Mouse (Mus musculus): ENCODE measurements at regions not wholly inside any gene's neighbourhood (a gene's known extent, or its start where the extent isn't known, plus 50 kb on each side); places are given as distances from the start of the nearest gene placed in this dataset.
A peak's percentile ranks its signal among the peaks of the same experiment; 100 is the strongest.

- TF ChIP-seq POLR2A (IDR thresholded peaks at IDR 0.05; ENCODE audit: insufficient read length, low read depth) (no peak), POLR2AphosphoS2 (IDR thresholded peaks at IDR 0.05; ENCODE audit: insufficient read length, low read depth) (no peak), E2F4 (IDR thresholded peaks at IDR 0.05; ENCODE audit: insufficient read depth) (no peak), MYOD1 (IDR thresholded peaks at IDR 0.05; ENCODE audit: control insufficient read depth in 1 of 3, insufficient read length in 2 of 3, low read depth in 2 of 3) (no peak), CEBPB (IDR thresholded peaks at IDR 0.05; ENCODE audit: insufficient read depth, poor library complexity, severe bottlenecking) (no peak), REST (IDR thresholded peaks at IDR 0.05; ENCODE audit: insufficient read depth, insufficient read length) (no peak), TCF3 (IDR thresholded peaks at IDR 0.05; ENCODE audit: insufficient read length, low read depth) (no peak), MYOG (IDR thresholded peaks at IDR 0.05; ENCODE audit: control insufficient read depth in 1 of 3, insufficient read depth in 1 of 3, insufficient read length in 2 of 3, low read depth in 2 of 3) (no peak), USF1 (IDR thresholded peaks at IDR 0.05; ENCODE audit: low read depth) (no peak), TCF12 (IDR thresholded peaks at IDR 0.05; ENCODE audit: insufficient read depth, poor library complexity, severe bottlenecking) (no peak), SRF (IDR thresholded peaks at IDR 0.05; ENCODE audit: control insufficient read depth, insufficient read length, low read depth) (no peak), MAX (IDR thresholded peaks at IDR 0.05; ENCODE audit: low read depth) (no peak)
- no peaks in the 10 kb centered on the region for H3K27me3 ChIP-seq (ENCODE audit: control insufficient read depth, insufficient read depth, insufficient read length)
- no peaks in the 10 kb centered on the region for H3K79me2 ChIP-seq (ENCODE audit: control insufficient read depth, insufficient read depth)
- no peaks in the 10 kb centered on the region for H3K36me3 ChIP-seq (ENCODE audit: control insufficient read depth, insufficient read depth)
- H3K4me3 ChIP-seq: no peak overlapping the region
- no peak overlapping the region for H3ac ChIP-seq (ENCODE audit: control insufficient read depth, insufficient read length)
- H3K4me2 ChIP-seq (ENCODE audit: low read depth): no peak overlapping the region
Measured at GRCm38 (mm10) chr14:100426399-100426798, 141.9 kb upstream of the Klf12 start.

- no peaks in the 10 kb centered on the region for H3K36me3 ChIP-seq (ENCODE audit: control insufficient read depth, insufficient read depth)
- no peak overlapping the region for H3ac ChIP-seq (ENCODE audit: control insufficient read depth, insufficient read length)
- TF ChIP-seq MYOD1 (IDR thresholded peaks at IDR 0.05; ENCODE audit: control insufficient read depth in 1 of 3, insufficient read length in 2 of 3, low read depth in 2 of 3) (peak in 2 of 3 experiments; percentile 41 to 42), REST (IDR thresholded peaks at IDR 0.05; ENCODE audit: insufficient read depth, insufficient read length) (no peak), CEBPB (IDR thresholded peaks at IDR 0.05; ENCODE audit: insufficient read depth, poor library complexity, severe bottlenecking) (no peak), MYOG (IDR thresholded peaks at IDR 0.05; ENCODE audit: control insufficient read depth in 1 of 3, insufficient read depth in 1 of 3, insufficient read length in 2 of 3, low read depth in 2 of 3) (peak in 2 of 3 experiments; percentile 19 to 51)
- no peak overlapping the region for H3K4me3 ChIP-seq
- H3K4me2 ChIP-seq (ENCODE audit: low read depth): no peak overlapping the region
- no peaks in the 10 kb centered on the region for H3K79me2 ChIP-seq (ENCODE audit: control insufficient read depth, insufficient read depth)
- H3K27me3 ChIP-seq (ENCODE audit: control insufficient read depth, insufficient read depth, insufficient read length): no peaks in the 10 kb centered on the region
Measured at GRCm38 (mm10) chr14:100423790-100424189, 139.3 kb upstream of the Klf12 start.

- Histone ChIP-seq H3ac (ENCODE audit: control insufficient read depth, insufficient read length) (no peak overlapping the region), H3K4me3 (no peak overlapping the region), H3K36me3 (ENCODE audit: control insufficient read depth, insufficient read depth) (no peaks in the 10 kb centered on the region), H3K27me3 (ENCODE audit: control insufficient read depth, insufficient read depth, insufficient read length) (no peaks in the 10 kb centered on the region), H3K4me2 (ENCODE audit: low read depth) (no peak overlapping the region), H3K79me2 (ENCODE audit: control insufficient read depth, insufficient read depth) (no peaks in the 10 kb centered on the region)
- TF ChIP-seq POLR2AphosphoS2 (IDR thresholded peaks at IDR 0.05; ENCODE audit: insufficient read length, low read depth) (no peak), TCF12 (IDR thresholded peaks at IDR 0.05; ENCODE audit: insufficient read depth, poor library complexity, severe bottlenecking) (no peak), SRF (IDR thresholded peaks at IDR 0.05; ENCODE audit: control insufficient read depth, insufficient read length, low read depth) (no peak), E2F4 (IDR thresholded peaks at IDR 0.05; ENCODE audit: insufficient read depth) (no peak), USF1 (IDR thresholded peaks at IDR 0.05; ENCODE audit: low read depth) (no peak), TCF3 (IDR thresholded peaks at IDR 0.05; ENCODE audit: insufficient read length, low read depth) (no peak), REST (IDR thresholded peaks at IDR 0.05; ENCODE audit: insufficient read depth, insufficient read length) (no peak), POLR2A (IDR thresholded peaks at IDR 0.05; ENCODE audit: insufficient read length, low read depth) (no peak), MAX (IDR thresholded peaks at IDR 0.05; ENCODE audit: low read depth) (no peak), CEBPB (IDR thresholded peaks at IDR 0.05; ENCODE audit: insufficient read depth, poor library complexity, severe bottlenecking) (no peak), MYOG (IDR thresholded peaks at IDR 0.05; ENCODE audit: control insufficient read depth in 1 of 3, insufficient read depth in 1 of 3, insufficient read length in 2 of 3, low read depth in 2 of 3) (no peak), MYOD1 (IDR thresholded peaks at IDR 0.05; ENCODE audit: control insufficient read depth in 1 of 3, insufficient read length in 2 of 3, low read depth in 2 of 3) (no peak)
Measured at GRCm38 (mm10) chr14:100421666-100422065, 137.2 kb upstream of the Klf12 start.

- TF ChIP-seq TCF12 (IDR thresholded peaks at IDR 0.05; ENCODE audit: insufficient read depth, poor library complexity, severe bottlenecking) (no peak), POLR2AphosphoS2 (IDR thresholded peaks at IDR 0.05; ENCODE audit: insufficient read length, low read depth) (no peak), CEBPB (IDR thresholded peaks at IDR 0.05; ENCODE audit: insufficient read depth, poor library complexity, severe bottlenecking) (no peak), TCF3 (IDR thresholded peaks at IDR 0.05; ENCODE audit: insufficient read length, low read depth) (no peak), MYOG (IDR thresholded peaks at IDR 0.05; ENCODE audit: control insufficient read depth in 1 of 3, insufficient read depth in 1 of 3, insufficient read length in 2 of 3, low read depth in 2 of 3) (no peak), REST (IDR thresholded peaks at IDR 0.05; ENCODE audit: insufficient read depth, insufficient read length) (no peak), POLR2A (IDR thresholded peaks at IDR 0.05; ENCODE audit: insufficient read length, low read depth) (no peak)
- Histone ChIP-seq H3K79me2 (ENCODE audit: control insufficient read depth, insufficient read depth) (no peaks in the 10 kb centered on the region), H3K4me2 (ENCODE audit: low read depth) (peak overlapping the region; percentile 58), H3K4me3 (no peak overlapping the region), H3K27me3 (ENCODE audit: control insufficient read depth, insufficient read depth, insufficient read length) (no peaks in the 10 kb centered on the region), H3ac (ENCODE audit: control insufficient read depth, insufficient read length) (no peak overlapping the region), H3K36me3 (ENCODE audit: control insufficient read depth, insufficient read depth) (no peaks in the 10 kb centered on the region)
Measured at GRCm38 (mm10) chr14:100415099-100415498, 130.6 kb upstream of the Klf12 start.

- H3K36me3 ChIP-seq (ENCODE audit: control insufficient read depth, insufficient read depth): no peaks in the 10 kb centered on the region
- no peak overlapping the region for H3ac ChIP-seq (ENCODE audit: control insufficient read depth, insufficient read length)
- H3K27me3 ChIP-seq (ENCODE audit: control insufficient read depth, insufficient read depth, insufficient read length): no peaks in the 10 kb centered on the region
- H3K4me3 ChIP-seq: no peak overlapping the region
- TF ChIP-seq REST (IDR thresholded peaks at IDR 0.05; ENCODE audit: insufficient read depth, insufficient read length): no peak
- no peak for TF ChIP-seq TCF3 (IDR thresholded peaks at IDR 0.05; ENCODE audit: insufficient read length, low read depth)
- TF ChIP-seq TCF12 (IDR thresholded peaks at IDR 0.05; ENCODE audit: insufficient read depth, poor library complexity, severe bottlenecking): no peak
- TF ChIP-seq POLR2A (IDR thresholded peaks at IDR 0.05; ENCODE audit: insufficient read length, low read depth): no peak
- no peak for TF ChIP-seq CEBPB (IDR thresholded peaks at IDR 0.05; ENCODE audit: insufficient read depth, poor library complexity, severe bottlenecking)
- TF ChIP-seq SRF (IDR thresholded peaks at IDR 0.05; ENCODE audit: control insufficient read depth, insufficient read length, low read depth): no peak
- TF ChIP-seq MYOG (IDR thresholded peaks at IDR 0.05; ENCODE audit: control insufficient read depth in 1 of 3, insufficient read depth in 1 of 3, insufficient read length in 2 of 3, low read depth in 2 of 3): no peak
- TF ChIP-seq MYOD1 (IDR thresholded peaks at IDR 0.05; ENCODE audit: control insufficient read depth in 1 of 3, insufficient read length in 2 of 3, low read depth in 2 of 3): no peak
- no peak for TF ChIP-seq POLR2AphosphoS2 (IDR thresholded peaks at IDR 0.05; ENCODE audit: insufficient read length, low read depth)
- no peak for TF ChIP-seq MAX (IDR thresholded peaks at IDR 0.05; ENCODE audit: low read depth)
- no peak for TF ChIP-seq USF1 (IDR thresholded peaks at IDR 0.05; ENCODE audit: low read depth)
- no peak for TF ChIP-seq E2F4 (IDR thresholded peaks at IDR 0.05; ENCODE audit: insufficient read depth)
- no peaks in the 10 kb centered on the region for H3K79me2 ChIP-seq (ENCODE audit: control insufficient read depth, insufficient read depth)
- H3K4me2 ChIP-seq (ENCODE audit: low read depth): no peak overlapping the region
Measured at GRCm38 (mm10) chr14:100412211-100412610, 127.7 kb upstream of the Klf12 start.

Measured in myocyte (in vitro differentiated cells).